Mouse (Mus musculus): ENCODE measurements around the gene Tex264. TPM values are rescaled to one million over a fixed set of nuclear protein-coding genes. Genes with fewer than 3 reads are reported as not detected.

The Tex264 gene
- polyA plus RNA-seq, 1 experiment, result 87.2 TPM

- TF ChIP-seq FLI1 (IDR thresholded peaks at IDR 0.05; ENCODE audit: low read length), result no peak
- TF ChIP-seq GATA1 (IDR thresholded peaks at IDR 0.05; ENCODE audit: borderline replicate concordance, low read length), result no peak
- H3K4me3 ChIP-seq (replicated peaks), result no peak overlapping the region
- H3K36me3 ChIP-seq (replicated peaks; ENCODE audit: low read length), result no peaks in the 10 kb centered on the region
- H3K4me1 ChIP-seq, result no peaks in the 10 kb centered on the region
- H3K27me3 ChIP-seq (replicated peaks), result peaks cover 36% of the 10 kb centered on the region
- no peaks in the 10 kb centered on the region for H3K9me3 ChIP-seq
Measured at GRCm38 (mm10) chr9:106614616-106615015, 71.1 kb downstream of the Tex264 start.

- TF ChIP-seq FLI1 (IDR thresholded peaks at IDR 0.05; ENCODE audit: low read length) (no peak), GATA1 (IDR thresholded peaks at IDR 0.05; ENCODE audit: borderline replicate concordance, low read length) (no peak)
- no peaks in the 10 kb centered on the region for H3K9me3 ChIP-seq
- H3K4me1 ChIP-seq, result no peaks in the 10 kb centered on the region
- no peak overlapping the region for H3K4me3 ChIP-seq (replicated peaks)
- peaks cover 38% of the 10 kb centered on the region for H3K27me3 ChIP-seq (replicated peaks)
- H3K36me3 ChIP-seq (replicated peaks; ENCODE audit: low read length), result no peaks in the 10 kb centered on the region
Measured at GRCm38 (mm10) chr9:106613951-106614350, 71.8 kb downstream of the Tex264 start.

DNA sequence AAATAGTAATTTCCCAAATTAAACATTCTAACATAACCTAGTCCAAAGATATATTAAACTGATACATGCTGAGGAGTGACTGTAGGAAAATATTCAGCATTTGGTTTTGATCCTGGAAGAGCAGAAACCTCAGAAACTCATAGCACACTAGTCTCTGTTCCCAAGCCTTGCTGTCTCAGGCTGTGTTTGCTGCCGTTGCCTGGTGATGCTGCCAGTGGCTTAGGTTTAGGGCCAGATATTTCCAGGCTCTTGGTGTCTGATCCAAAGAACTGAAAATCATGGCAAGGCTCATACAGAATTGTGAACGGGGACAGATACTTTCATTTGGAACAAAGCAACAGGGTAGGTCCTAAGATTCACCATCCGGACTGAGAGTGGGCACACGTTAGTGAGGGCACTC lies 75.0 kb downstream of the Tex264 start:
- Histone ChIP-seq H3K4me1 (no peaks in the 10 kb centered on the region), H3K27me3 (replicated peaks) (peaks cover 30% of the 10 kb centered on the region), H3K36me3 (replicated peaks; ENCODE audit: low read length) (no peaks in the 10 kb centered on the region), H3K9me3 (peaks cover 6% of the 10 kb centered on the region), H3K4me3 (replicated peaks) (no peak overlapping the region)
- TF ChIP-seq FLI1 (IDR thresholded peaks at IDR 0.05; ENCODE audit: low read length) (no peak), GATA1 (IDR thresholded peaks at IDR 0.05; ENCODE audit: borderline replicate concordance, low read length) (no peak)

Other genes starting within 250 kb of the Tex264 start
- 3.3 and 4.4 TPM in 2 replicates for gene Acy1, start 247.6 kb downstream of the Tex264 start, polyA plus RNA-seq (2012; ENCODE audit: insufficient read depth, low replicate concordance)
- gene Abhd14b, start 238.5 kb downstream of the Tex264 start, polyA plus RNA-seq (2012; ENCODE audit: insufficient read depth, low replicate concordance), result 2.4 TPM in 1 of 2 replicates, not detected in the other
- 3.3 and 10.6 TPM in 2 replicates for gene Abhd14a, start 238.2 kb downstream of the Tex264 start, polyA plus RNA-seq (2012; ENCODE audit: insufficient read depth, low replicate concordance)
- gene Pcbp4, start 232.6 kb downstream of the Tex264 start, polyA plus RNA-seq (2012; ENCODE audit: insufficient read depth, low replicate concordance), result 33.5 and 43.6 TPM in 2 replicates
- gene Gpr62, start 220.0 kb downstream of the Tex264 start, polyA plus RNA-seq (2012; ENCODE audit: insufficient read depth, low replicate concordance), result 0.39 TPM in 1 of 2 replicates, not detected in the other
- 198 and 662 TPM in 2 replicates for gene Rrp9, start 210.0 kb downstream of the Tex264 start, polyA plus RNA-seq (2012; ENCODE audit: insufficient read depth, low replicate concordance)
- gene Parp3, start 209.0 kb downstream of the Tex264 start, polyA plus RNA-seq (2012; ENCODE audit: insufficient read depth, low replicate concordance), result 2.6 and 5.6 TPM in 2 replicates
- gene Iqcf1, start 186.0 kb downstream of the Tex264 start, polyA plus RNA-seq (2012; ENCODE audit: insufficient read depth, low replicate concordance), result not detected in 2 replicates
- not detected in 2 replicates for gene Iqcf5, start 171.4 kb downstream of the Tex264 start, polyA plus RNA-seq (2012; ENCODE audit: insufficient read depth, low replicate concordance)
- not detected in 2 replicates for gene Iqcf3, start 124.3 kb downstream of the Tex264 start, polyA plus RNA-seq (2012; ENCODE audit: insufficient read depth, low replicate concordance)
- gene Iqcf4, start 114.9 kb downstream of the Tex264 start, polyA plus RNA-seq (2012; ENCODE audit: insufficient read depth, low replicate concordance), result not detected in 2 replicates
- not detected in 2 replicates for gene Iqcf6, start 59.3 kb downstream of the Tex264 start, polyA plus RNA-seq (2012; ENCODE audit: insufficient read depth, low replicate concordance)
- not detected in 2 replicates for gene Grm2, start 29.8 kb downstream of the Tex264 start, polyA plus RNA-seq (2012; ENCODE audit: insufficient read depth, low replicate concordance)
- gene Rad54l2, start 103.3 kb upstream of the Tex264 start, polyA plus RNA-seq (2012; ENCODE audit: insufficient read depth, low replicate concordance), result 1.4 and 1.9 TPM in 2 replicates
- gene Dcaf1, start 135.9 kb upstream of the Tex264 start, polyA plus RNA-seq (2012; ENCODE audit: insufficient read depth, low replicate concordance), result 2.0 TPM in 1 of 2 replicates, not detected in the other
- 6.4 and 13.0 TPM in 2 replicates for gene Rbm15b, start 201.5 kb upstream of the Tex264 start, polyA plus RNA-seq (2012; ENCODE audit: insufficient read depth, low replicate concordance)
- 14.7 and 174 TPM in 2 replicates for gene Manf, start 206.1 kb upstream of the Tex264 start, polyA plus RNA-seq (2012; ENCODE audit: insufficient read depth, low replicate concordance)

All from megakaryocyte, embryonic 14.5 days (primary cell).